Mouse (Mus musculus) monocyte, adult 5-6 weeks (primary cell): Measurements from ENCODE around the gene Amigo1. TPM values are rescaled to one million over a fixed set of nuclear protein-coding genes. Genes with fewer than 3 reads are reported as not detected.
"Not testable (repeated sequence)": the region's sequence is repeated elsewhere in the genome, so short reads cannot be mapped to it uniquely, and the experiment has no call there.

Source experiments
- ATAC-seq: fragments of 153-309, 156-312 bp; replicated peaks from 2 replicates; pipeline ENCODE4 v1.8.0; 2017; ENCODE audit warnings: mild to moderate bottlenecking; ENCODE audit not compliant: low TSS enrichment, insufficient number of reproducible peaks, severe bottlenecking, poor library complexity, low FRiP score
- total RNA-seq: library from RNA; stranded (forward); fragments of 200-1000, 200-491, 200-594 nt; gene quantifications from 3 replicates; pipeline ENCODE4 v1.2.3, GENCODE M21; 2017

The Amigo1 gene
- total RNA-seq, 1 experiment from 2014 or later = 6.2 TPM

DNA sequence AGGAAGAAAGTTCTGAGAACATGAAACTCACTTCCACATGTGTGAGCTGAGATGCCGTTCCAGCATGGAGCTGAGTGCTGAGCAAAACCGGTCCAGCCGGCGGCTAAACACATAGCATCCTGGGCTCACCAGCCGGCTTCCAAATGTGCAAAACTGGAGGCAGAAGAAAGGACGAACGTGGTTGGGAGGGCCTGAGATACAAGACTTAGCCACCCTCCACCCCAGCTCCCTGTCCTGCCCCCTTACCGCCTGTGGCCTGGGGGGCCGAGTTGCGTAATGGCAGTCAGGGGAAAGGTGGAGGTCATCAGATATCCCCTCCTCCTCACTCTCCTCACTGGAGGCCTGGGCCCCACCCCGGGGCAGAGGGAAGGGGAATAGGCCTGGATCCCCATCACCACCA, 18.3 kb downstream of the Amigo1 start:
- ATAC-seq = no peak

DNA sequence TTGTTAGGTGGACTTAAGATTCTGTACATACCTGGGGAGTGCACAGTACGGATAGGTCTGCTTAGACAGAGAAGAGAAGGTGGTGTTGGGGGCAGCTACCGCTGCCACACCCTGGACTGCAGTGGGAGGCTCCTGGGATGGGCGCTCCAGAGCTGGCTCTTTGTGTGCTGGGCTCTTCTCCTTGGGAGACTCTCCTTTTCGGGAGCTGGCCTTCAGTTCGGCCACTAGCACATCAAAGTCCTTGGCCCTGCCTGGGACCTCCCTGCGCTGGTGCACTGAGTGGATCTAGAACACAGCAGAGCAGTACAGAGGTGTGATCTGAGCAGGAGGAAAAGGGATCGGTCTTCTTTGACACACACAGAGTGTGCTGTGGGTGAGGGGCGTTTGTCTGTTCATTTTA, 19.5 kb downstream of the Amigo1 start:
- no peak for ATAC-seq

DNA sequence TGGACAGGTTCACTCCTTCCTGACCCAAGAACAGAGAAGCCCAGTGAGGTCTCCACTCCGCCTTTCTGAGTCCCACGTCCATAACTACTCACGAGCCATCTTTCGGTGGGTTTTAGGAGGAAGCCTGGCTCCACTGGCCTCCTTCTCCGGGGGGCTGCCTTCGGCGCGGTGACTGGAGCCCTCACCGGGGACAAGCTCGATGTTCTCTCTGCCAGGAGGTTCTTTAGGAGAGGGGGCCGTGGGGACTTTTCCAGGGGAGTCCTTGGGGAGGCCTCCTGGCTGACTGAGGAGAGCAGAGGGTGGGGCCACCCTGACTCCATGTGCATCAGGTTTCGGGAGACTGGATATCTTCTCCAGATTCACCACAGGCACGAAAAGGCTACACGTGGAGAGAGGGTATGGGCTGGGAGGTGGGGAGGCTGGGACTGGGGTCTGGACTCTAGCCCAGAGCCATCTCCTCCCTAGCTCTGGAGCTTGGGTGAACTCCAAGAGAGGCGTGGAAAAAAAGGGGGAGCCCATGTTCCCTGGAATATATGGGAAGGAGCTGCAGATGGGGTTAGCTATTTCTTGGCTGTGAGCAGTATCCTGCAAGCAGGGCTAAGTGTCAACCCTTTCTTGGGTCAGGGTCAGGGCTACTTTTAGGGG, 20.7 kb downstream of the Amigo1 start:
- ATAC-seq = no peak

DNA sequence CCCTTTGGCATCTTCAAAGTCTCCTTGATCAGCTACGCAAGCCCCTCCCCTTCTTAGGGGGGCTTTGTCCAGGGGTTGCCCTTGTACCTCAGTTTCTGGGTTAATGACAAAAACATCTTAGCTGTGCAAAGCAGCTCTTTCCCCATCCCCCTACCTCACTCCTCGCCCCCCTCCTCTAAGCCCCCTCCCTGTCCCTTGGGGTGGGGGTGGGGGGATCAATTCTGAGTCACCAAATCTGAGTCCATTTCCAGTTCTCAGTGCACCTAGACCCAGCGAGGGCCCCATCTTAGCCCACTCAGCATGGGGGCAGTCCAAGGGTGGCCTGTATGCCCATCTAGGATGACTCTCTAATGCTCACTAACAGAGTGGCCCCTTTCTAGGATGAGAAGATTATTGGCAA, 22.9 kb downstream of the Amigo1 start:
- ATAC-seq = no peak

DNA sequence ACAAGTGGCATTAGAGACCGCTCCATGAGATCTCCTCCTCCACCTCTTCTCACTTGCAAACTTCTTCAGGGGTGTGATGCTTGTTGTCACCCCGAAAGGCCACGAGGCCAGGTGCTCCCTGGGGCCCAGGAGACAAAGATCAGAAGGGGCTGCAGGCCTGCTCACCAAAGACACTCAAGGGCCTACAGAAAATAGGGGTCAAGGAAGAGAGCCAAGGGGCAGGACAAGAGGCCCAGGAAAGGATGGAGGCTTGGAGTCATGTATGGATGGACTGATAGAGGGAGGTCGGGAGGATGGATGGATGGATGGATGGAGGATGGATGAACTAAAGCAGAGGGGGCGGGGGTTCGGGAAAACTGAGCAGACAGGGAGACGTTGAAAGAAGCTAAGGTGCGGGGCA, 23.4 kb downstream of the Amigo1 start:
- ATAC-seq = no peak

DNA sequence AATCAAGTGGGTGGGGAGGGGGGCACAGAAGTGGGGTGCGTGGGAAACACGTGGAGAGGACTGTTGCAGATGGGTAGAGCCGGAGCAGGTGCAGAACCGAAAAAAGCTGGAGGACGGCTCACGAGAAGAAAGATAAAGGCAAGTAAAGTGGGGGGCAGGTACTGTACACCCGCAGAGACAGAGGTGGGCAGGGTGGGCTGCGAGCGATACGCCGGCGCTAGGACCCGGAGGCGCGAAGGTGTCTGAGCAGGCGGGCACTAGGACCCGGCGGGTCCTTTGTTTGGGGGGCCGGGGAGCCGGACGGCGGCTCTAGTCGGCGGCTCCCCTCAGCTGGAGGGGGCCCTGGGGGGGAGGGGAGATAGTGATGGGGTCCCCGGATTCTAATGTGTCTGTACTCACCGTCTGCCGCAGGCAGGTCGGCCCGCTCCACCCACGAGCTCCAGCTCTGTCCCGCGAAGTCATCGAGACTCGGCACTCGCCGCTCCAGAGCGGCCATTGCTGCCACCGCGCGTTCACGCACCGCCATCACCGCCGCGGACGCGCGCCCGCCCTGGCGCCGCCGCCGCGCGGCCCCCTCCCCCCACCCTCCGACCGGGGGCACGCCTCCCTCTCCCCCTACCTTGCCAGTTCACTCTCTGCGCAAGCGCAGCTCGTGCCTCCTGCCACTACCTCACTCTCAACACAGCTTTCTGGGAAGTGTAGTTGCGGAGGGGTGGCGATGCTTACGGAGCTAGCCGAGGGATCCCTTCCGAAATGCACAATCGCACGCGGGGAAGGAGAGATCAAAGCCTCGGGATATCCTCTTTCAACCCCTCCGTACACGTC, 24.0 kb downstream of the Amigo1 start:
- ATAC-seq = peak; percentile 92

DNA sequence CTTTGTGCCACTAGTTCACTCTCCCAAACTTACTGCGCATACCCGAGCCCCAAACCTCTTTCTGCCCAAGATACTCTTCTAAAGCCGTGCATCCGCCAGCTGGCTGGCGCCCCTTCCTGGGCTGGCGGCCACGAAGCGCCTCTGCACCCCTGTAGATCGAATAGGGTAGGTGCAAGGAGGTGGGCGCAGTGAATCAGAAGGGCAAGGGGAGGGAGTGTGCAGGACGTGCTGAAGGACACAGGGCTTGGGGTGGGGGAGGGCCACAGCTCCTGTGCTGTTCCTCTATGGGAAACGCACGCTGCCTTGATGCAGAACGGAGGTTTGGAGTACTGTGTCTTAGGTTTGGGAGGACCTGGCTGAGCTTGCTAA, 24.6 kb downstream of the Amigo1 start, which contains the start of gene Atxn7l2:
Gene Atxn7l2, minus strand, starts transcription at position 164 of the 369 bp plus-strand sequence.
- peak; percentile 24 for ATAC-seq

DNA sequence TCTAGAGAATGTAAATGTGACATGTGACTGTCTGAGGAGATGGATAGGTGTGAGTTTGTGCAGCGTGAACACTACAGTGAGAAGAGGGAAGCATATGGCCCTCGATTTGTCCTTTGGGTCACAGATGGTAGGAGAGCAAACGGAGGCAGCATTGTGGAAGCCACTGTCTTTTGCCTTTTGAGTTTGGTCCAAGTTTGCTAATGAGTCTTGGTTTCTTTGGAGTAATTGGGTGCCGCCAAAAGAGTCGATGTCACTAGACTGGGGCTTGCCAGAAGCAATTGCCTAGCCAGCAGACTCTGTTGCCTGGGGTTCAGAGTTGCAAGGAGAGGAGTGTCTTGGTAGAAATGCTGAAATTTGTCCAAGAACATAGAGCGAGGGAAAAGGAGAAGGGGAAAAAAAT, 25.7 kb downstream of the Amigo1 start:
- no peak for ATAC-seq

DNA sequence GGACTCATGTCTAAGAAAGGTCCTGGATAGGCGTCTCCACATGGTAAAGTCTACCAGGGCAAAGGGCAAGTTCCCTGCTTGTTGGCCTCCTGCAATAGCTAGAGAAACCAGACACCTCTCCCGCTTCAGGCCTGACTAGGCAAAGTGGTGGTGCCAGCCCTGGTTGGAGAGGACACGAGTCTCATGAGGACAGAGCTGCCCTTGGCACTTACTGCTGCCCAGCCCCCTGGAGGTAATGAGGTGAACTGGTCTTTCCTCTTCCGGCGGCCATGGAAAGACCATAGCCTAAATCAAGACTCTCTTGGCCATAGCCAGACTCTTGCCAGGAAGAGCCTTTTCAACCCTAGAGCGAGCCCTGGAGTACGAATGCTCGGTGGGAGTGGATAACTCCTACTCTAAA, 26.3 kb downstream of the Amigo1 start:
- ATAC-seq = no peak

DNA sequence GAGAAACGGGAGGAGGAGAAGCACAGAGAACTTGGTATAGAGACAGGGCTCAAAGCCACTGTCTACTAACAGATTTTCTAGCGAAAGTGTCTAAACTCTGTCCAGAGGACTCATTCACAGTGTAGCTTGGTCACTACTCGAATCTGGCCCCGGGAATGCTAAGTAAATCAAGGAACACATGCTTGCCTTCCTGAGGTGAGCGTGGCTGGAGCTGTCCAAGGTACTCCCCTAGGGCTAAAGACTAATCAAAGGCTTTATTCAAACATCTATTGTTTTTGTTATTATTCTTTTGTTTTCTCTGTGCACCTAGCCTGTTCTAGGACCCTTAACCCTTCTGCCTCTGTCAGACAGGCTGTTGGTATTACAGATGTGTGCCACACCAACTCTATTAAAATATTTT, 28.6 kb downstream of the Amigo1 start:
- no peak for ATAC-seq

DNA sequence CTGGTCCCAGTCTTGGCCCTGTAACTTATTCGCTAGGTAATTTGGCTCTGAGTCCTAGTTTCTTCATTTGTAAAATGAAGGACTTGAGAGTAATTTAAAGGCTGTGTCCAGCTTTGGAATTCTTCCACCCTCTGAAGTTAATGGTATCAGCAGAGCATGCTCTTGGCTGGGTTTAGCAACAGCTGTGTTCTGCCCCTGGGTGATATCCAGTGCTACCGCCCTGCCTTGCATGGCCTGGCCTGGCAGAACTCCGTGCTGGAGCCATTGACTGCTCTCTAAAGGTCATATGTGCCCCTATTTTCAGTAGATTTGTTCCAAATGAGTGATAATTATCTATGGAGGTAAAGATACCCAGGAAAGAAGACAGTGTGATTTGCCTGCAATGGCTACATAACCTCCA, 34.5 kb downstream of the Amigo1 start:
- no peak for ATAC-seq

DNA sequence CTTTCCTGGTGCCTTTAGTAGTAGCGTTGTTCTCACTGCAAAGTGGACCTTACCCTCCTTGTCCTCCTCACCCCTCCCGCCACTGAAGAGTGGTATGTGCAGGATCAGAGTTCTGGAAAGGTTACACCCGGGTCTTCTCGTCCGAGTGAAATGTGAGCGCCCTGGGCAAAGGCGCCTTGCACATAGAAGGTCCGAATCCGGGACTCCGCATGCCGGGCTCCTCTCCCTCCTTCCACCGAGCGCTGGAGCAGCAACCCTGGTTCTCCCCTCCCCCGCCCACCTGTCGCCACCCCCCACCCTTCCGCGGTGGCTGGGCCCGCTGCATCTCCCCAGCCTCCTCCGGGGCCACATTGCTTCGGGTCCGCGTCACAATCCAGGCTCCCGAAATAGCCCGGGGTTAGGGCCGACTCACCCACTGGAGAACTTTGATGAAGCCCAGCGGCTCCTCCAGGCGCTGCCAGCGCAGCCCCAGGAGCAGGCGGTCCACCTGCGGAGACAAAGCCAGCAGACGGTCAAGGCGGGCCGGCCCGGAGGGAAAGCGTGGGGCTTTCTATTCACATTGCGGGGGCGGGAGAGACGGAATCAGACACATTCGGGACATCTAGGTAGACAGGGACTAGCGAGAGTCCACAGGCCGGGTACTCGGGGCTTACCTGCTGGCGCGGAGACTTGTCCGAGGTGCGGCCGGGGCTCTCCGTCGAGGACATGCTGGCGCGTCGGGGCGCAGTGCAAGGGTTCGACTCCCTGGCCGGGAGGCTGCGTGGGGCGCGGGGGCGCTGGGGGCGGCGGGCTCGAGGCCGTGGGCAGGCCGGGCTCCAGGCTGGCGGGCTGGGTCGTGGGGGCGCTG, 39.8 kb downstream of the Amigo1 start:
- no peak for ATAC-seq

DNA sequence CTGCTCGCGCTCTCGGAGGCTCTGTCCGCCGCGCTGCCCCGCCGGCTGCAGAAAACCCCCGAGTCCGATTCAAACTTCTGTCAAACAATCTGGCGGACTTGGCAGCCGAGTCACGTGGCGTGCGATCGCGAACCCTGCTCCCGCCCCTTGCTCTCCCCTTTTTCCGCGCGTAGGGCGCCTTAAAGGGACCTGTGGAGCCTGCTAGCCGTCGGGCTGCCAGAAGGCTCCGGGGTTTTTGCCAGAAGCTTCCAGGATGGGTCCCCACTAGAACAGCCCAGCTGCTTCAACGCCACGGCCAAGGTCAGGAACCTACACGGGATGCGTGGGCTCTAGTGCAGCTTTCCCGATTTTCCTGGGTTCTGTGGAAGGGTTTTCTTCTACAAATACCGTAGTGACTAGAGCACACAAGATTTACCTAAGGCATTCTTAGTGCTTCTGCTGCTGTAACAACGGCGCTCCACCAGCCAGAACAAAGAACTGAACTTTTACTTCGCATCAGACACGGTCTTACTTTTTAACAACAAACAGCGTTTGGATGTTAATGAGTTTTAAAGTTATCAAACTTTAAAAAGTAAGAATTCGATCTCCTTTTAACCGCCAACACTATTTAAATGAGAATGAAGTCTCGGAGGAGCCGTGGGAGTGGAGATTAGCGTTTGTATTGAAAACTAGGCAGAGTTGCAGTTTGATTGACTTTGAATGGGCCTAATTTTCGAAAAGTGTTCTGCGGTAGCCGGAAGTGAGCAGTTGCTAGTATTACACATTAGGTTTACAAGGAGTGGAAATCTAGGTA, 40.6 kb downstream of the Amigo1 start, which contains the start of gene Sypl2:
Gene Sypl2, minus strand, starts transcription at position 91 of the 793 bp plus-strand sequence.
- ATAC-seq = 0 out of 2 replicates have a peak, but pooled peaks have one; percentile 22

DNA sequence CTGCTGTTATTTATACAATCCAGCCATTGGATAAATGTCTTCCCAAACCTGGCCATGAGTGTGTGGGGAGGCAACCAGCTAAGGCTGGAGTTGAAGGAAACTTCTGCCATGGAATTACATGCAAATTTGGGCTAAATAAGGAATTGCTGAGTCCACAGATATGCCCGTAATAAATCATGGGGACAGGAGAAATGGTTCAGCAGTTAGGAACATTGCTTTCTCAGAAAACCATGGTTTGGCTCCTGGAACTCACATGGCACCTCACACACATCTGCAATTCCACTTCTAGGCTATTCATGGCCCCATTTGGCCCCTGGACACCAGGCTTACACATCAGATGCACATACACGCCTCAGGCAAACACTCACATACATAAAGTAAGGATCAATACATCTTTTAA, 41.4 kb downstream of the Amigo1 start:
- no peak for ATAC-seq

DNA sequence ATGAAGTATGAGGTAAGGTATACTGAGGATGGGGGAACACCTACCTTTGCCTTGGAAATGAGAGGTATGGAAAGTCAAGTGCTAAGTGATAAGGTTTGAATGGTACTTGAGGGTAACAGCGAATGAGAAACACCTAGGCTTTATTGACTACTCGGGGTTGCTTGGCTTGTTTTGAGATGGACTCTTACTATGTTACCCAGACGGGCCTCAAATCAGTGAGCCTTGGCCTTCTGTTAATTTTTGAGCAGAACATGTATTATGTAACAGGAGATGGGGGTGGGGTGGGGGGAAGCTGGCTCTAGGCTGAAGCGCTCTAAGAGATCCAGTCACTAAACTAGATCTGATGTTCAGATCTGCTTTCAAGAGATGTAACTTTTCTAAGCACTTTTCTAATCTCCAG, 45.5 kb downstream of the Amigo1 start:
- no peak for ATAC-seq

DNA sequence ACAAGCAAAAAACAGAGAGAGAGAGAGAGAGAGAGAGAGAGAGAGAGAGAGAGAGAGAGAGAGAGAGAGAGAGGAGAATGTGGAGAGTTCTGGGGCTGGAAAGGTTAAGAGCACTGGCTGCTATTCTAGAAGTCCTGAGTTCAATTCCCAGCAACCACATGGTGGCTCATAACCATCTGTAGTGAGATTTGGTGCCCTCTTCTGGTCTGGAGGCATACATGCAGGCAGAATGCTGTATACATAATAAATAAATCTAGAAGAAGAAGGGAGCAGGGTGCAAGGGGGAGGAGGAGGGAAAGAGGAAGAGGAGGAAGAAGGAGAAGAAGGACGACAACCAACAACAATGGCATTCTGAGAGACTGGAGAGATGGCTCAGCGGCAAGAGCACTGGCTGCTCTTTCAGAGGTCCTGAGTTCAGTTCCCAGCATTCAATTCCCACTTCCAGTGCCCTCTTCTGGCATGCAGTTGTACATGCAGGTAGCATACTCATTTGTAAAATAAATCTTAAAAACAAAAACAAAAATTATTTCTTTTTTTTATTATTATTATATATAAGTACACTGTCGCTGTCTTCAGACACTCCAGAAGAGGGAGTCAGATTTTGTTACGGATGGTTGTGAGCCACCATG, 51.5 kb downstream of the Amigo1 start:
- ATAC-seq = not testable (repeated sequence)

DNA sequence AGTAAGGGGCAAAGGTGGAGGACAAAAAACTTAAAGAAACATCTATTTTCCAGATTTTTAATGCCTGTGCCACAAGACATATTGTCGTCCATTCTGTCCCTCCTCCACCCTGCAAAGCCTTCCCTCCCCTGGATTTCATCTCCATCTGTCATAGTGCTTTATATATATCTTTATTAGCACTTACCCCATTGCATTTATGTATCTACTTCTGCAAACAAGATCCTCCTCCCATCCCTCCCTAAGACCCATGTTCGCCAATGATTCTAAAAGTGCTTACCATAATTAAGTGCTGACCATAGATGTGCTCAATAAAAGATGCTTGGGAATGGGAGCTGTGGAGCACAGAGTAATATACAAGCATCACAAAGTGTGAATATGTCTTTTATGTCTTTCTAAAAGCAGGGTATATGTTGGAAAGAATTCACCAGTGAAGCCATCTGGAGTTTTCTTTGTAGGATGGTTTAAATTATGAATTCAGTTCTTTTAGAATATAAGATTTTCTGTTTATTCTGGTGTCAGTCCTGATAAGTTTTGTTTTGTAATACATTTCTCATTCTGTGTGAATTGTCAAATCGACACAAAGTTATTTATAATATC, 55.2 kb downstream of the Amigo1 start:
- ATAC-seq = no peak
